Comparison of ENCODE assay signal across 23 mouse cellular contexts in genomic region chr3:135857134-135857533, GRCm38 (mm10). TPM values are rescaled to one million over a fixed set of nuclear protein-coding genes. Genes with fewer than 3 reads are reported as not detected.
DNase-seq lines count a peak whose midpoint lies in the region; ATAC-seq and TF ChIP-seq lines count a peak whose summit lies in the region.
"Had no signal": no experiment of that assay in that cellular context is flagged by ENCODE, and none has a peak within 500 bp of the region (broad histone marks: within the 10 kb centered on the region; RNA-seq: fewer than 3 reads in every experiment).

No protein-coding gene starts in this region.

- no peak for ATAC-seq in hindbrain, embryonic 11.5 days (ENCODE audit: low FRiP score)
- ATAC-seq in hindbrain, embryonic 13.5 days (ENCODE audit: low FRiP score), result no peak
- ATAC-seq in midbrain, embryonic 14.5 days (ENCODE audit: low FRiP score, low TSS enrichment), result no peak
- ATAC-seq in Patski, result peak; percentile 72
- ATAC-seq in embryonic facial prominence, embryonic 14.5 days (ENCODE audit: low read depth), result no peak
- ATAC-seq: intestine, postnatal 0 days had no signal

- no peak overlapping the region for H3K4me2 ChIP-seq in hindbrain, embryonic 11.5 days (replicated peaks; ENCODE audit: low read depth, low read length)
- H3K4me2 ChIP-seq in hindbrain, embryonic 13.5 days, result no peak overlapping the region
- no peak overlapping the region for H3K4me2 ChIP-seq in midbrain, embryonic 14.5 days (ENCODE audit: low read length)
- no peak overlapping the region for H3K4me2 ChIP-seq in embryonic facial prominence, embryonic 14.5 days (ENCODE audit: low read depth, low read length)
- H3K4me2 ChIP-seq: forebrain, embryonic 12.5 days; heart, embryonic 12.5 days had no signal

- peak; percentile 24 for DNase-seq in hindbrain, embryonic 11.5 days (ENCODE audit: low spot score)
- DNase-seq in midbrain, embryonic 10.5 days (ENCODE audit: low spot score), result no peak
- no peak for DNase-seq in midbrain, embryonic 14.5 days
- peak; percentile 60 for DNase-seq in Patski (ENCODE audit: low read depth, low spot score)
- DNase-seq in embryonic facial prominence, embryonic 14.5 days (ENCODE audit: low spot score), result peak; percentile 72
- DNase-seq in c-Kit-positive CD71-positive TER-119-positive erythroid progenitor cells, embryonic 14.5 days (ENCODE audit: low spot score), result no peak
- no peak for DNase-seq in heart, postnatal 25 days (ENCODE audit: low spot score)
- DNase-seq: cerebellum, adult 18-20 months; cerebellum, postnatal 14 days; gastrocnemius, postnatal 25 days; heart, adult 18-20 months; heart, postnatal 10 days; left cerebral cortex, postnatal 4 days; lung, postnatal 10 days; right cerebral cortex, adult 18-20 months; right cerebral cortex, postnatal 4 days; thymus, postnatal 4 days had no signal

- no peaks in the 10 kb centered on the region for H3K4me1 ChIP-seq in hindbrain, embryonic 11.5 days (replicated peaks; ENCODE audit: control insufficient read depth, insufficient read depth, low read length)
- no peaks in the 10 kb centered on the region for H3K4me1 ChIP-seq in hindbrain, embryonic 13.5 days (replicated peaks)
- H3K4me1 ChIP-seq in midbrain, embryonic 10.5 days, result peaks cover 37% of the 10 kb centered on the region
- H3K4me1 ChIP-seq in midbrain, embryonic 14.5 days (ENCODE audit: control insufficient read depth, insufficient read depth, low read length), result peaks cover 8% of the 10 kb centered on the region
- H3K4me1 ChIP-seq in embryonic facial prominence, embryonic 14.5 days (ENCODE audit: control insufficient read depth, insufficient read depth, low read length), result peaks cover 5% of the 10 kb centered on the region

- no peak for TF ChIP-seq CTCF in Patski (IDR thresholded peaks at IDR 0.05)

- H3K9ac ChIP-seq in hindbrain, embryonic 11.5 days (ENCODE audit: low read depth, low read length), result no peak overlapping the region
- no peak overlapping the region for H3K9ac ChIP-seq in hindbrain, embryonic 13.5 days
- no peak overlapping the region for H3K9ac ChIP-seq in midbrain, embryonic 14.5 days (replicated peaks; ENCODE audit: low read length)
- no peak overlapping the region for H3K9ac ChIP-seq in embryonic facial prominence, embryonic 14.5 days (ENCODE audit: low read depth, low read length)
- H3K9ac ChIP-seq: forebrain, embryonic 12.5 days; heart, embryonic 12.5 days had no signal

- H3K4me3 ChIP-seq in hindbrain, embryonic 11.5 days (ENCODE audit: low read depth, low read length), result no peak overlapping the region
- H3K4me3 ChIP-seq in hindbrain, embryonic 13.5 days, result no peak overlapping the region
- no peak overlapping the region for H3K4me3 ChIP-seq in midbrain, embryonic 10.5 days
- H3K4me3 ChIP-seq in midbrain, embryonic 14.5 days (replicated peaks; ENCODE audit: low read depth, low read length), result no peak overlapping the region
- no peak overlapping the region for H3K4me3 ChIP-seq in embryonic facial prominence, embryonic 14.5 days (ENCODE audit: low read depth, low read length)
- H3K4me3 ChIP-seq: erythroblast, embryonic 14.5 days; forebrain, embryonic 12.5 days; heart, embryonic 12.5 days; left cerebral cortex, adult 2 months had no signal

- intact Hi-C loops in heart, postnatal 25 days (cut with DNase I), result no loop called here

- POLR2A ChIA-PET in Patski (lab: Charles Lee), result no interaction called here

- WGBS in hindbrain, embryonic 11.5 days, result 59% methylated on average over 5 of the region's 5 CpGs
- WGBS in hindbrain, embryonic 13.5 days, result 46% methylated on average over 5 of the region's 5 CpGs
- 36% methylated on average over 5 of the region's 5 CpGs for WGBS in midbrain, embryonic 10.5 days
- WGBS in midbrain, embryonic 14.5 days, result 17% methylated on average over 5 of the region's 5 CpGs
- WGBS in embryonic facial prominence, embryonic 14.5 days, result 23% methylated on average over 5 of the region's 5 CpGs

- no peaks in the 10 kb centered on the region for H3K9me3 ChIP-seq in hindbrain, embryonic 11.5 days (ENCODE audit: control insufficient read depth, low read length)
- H3K9me3 ChIP-seq in hindbrain, embryonic 13.5 days, result no peaks in the 10 kb centered on the region
- no peaks in the 10 kb centered on the region for H3K9me3 ChIP-seq in midbrain, embryonic 10.5 days (replicated peaks)
- H3K9me3 ChIP-seq in midbrain, embryonic 14.5 days (ENCODE audit: control insufficient read depth, low read length), result no peaks in the 10 kb centered on the region
- no peaks in the 10 kb centered on the region for H3K9me3 ChIP-seq in embryonic facial prominence, embryonic 14.5 days (ENCODE audit: control insufficient read depth, low read length)
- H3K9me3 ChIP-seq: forebrain, embryonic 12.5 days; heart, embryonic 12.5 days had no signal

- H3K27me3 ChIP-seq in hindbrain, embryonic 11.5 days (ENCODE audit: control insufficient read depth, insufficient read depth, low read length), result no peaks in the 10 kb centered on the region
- no peaks in the 10 kb centered on the region for H3K27me3 ChIP-seq in hindbrain, embryonic 13.5 days
- H3K27me3 ChIP-seq in midbrain, embryonic 10.5 days (ENCODE audit: low read depth, poor library complexity, severe bottlenecking), result no peaks in the 10 kb centered on the region
- no peaks in the 10 kb centered on the region for H3K27me3 ChIP-seq in midbrain, embryonic 14.5 days (ENCODE audit: control insufficient read depth, insufficient read depth, low read length)
- H3K27me3 ChIP-seq in Patski, result no peaks in the 10 kb centered on the region
- H3K27me3 ChIP-seq in embryonic facial prominence, embryonic 14.5 days (replicated peaks; ENCODE audit: control insufficient read depth, insufficient read depth, low read length), result no peaks in the 10 kb centered on the region
- H3K27me3 ChIP-seq: forebrain, embryonic 12.5 days; heart, embryonic 12.5 days had no signal

- in situ Hi-C loops in Patski (cut with MboI; ENCODE audit: low pct_unique_long_range_greater_than_20kb), result no loop called here

- no peak overlapping the region for H3K27ac ChIP-seq in hindbrain, embryonic 11.5 days (ENCODE audit: low read depth, low read length)
- no peak overlapping the region for H3K27ac ChIP-seq in hindbrain, embryonic 13.5 days
- peak overlapping the region; percentile 68 for H3K27ac ChIP-seq in midbrain, embryonic 10.5 days (replicated peaks)
- H3K27ac ChIP-seq in midbrain, embryonic 14.5 days (replicated peaks; ENCODE audit: low read depth, low read length), result no peak overlapping the region
- no peak overlapping the region for H3K27ac ChIP-seq in embryonic facial prominence, embryonic 14.5 days (replicated peaks; ENCODE audit: low read depth, low read length)
- H3K27ac ChIP-seq: forebrain, embryonic 12.5 days; left cerebral cortex, adult 2 months had no signal

- H3K36me3 ChIP-seq in hindbrain, embryonic 11.5 days (ENCODE audit: control insufficient read depth, insufficient read depth, low read length), result no peaks in the 10 kb centered on the region
- no peaks in the 10 kb centered on the region for H3K36me3 ChIP-seq in hindbrain, embryonic 13.5 days
- H3K36me3 ChIP-seq in midbrain, embryonic 10.5 days, result 0 out of 2 replicates have a peak, but pooled peaks cover 3% of the 10 kb centered on the region
- no peaks in the 10 kb centered on the region for H3K36me3 ChIP-seq in midbrain, embryonic 14.5 days (ENCODE audit: control insufficient read depth, insufficient read depth, low read length)
- no peaks in the 10 kb centered on the region for H3K36me3 ChIP-seq in embryonic facial prominence, embryonic 14.5 days (ENCODE audit: control insufficient read depth, insufficient read depth, low read length)
- H3K36me3 ChIP-seq: forebrain, embryonic 12.5 days had no signal

- CTCF ChIA-PET in Patski (lab: Charles Lee), result interaction anchor here (1.2 to 1.4 kb wide), 2 partner anchors 10 to 13 kb away, joined by 3 to 4 read pairs; no protein-coding TSS in a partner anchor

RNA-seq across cellular contexts. Expression of gene Slc39a8, which starts 32.1 kb away (rescaled TPM):
- polyA plus RNA-seq in hindbrain, embryonic 11.5 days (2014; fragmentation: Nextera tagmentation; extraction: Ambion mirVana), result 23.0 and 23.3 TPM in 2 replicates
- polyA plus RNA-seq in hindbrain, embryonic 13.5 days (2015; fragmentation: Nextera tagmentation; extraction: Ambion mirVana), result 10.2 and 10.9 TPM in 2 replicates
- 20.9 and 22.7 TPM in 2 replicates for polyA plus RNA-seq in midbrain, embryonic 10.5 days (2016; fragmentation: Nextera tagmentation; extraction: Ambion mirVana)
- polyA plus RNA-seq in midbrain, embryonic 14.5 days (2014; fragmentation: Nextera tagmentation; extraction: Ambion mirVana), result 5.6 and 12.3 TPM in 2 replicates
- polyA plus RNA-seq in Patski (2021), result not detected
- polyA plus RNA-seq in embryonic facial prominence, embryonic 14.5 days (2014; fragmentation: Nextera tagmentation; extraction: Ambion mirVana), result 6.4 and 7.8 TPM in 2 replicates
- total RNA-seq in heart, postnatal 25 days (2021), result 1 to 10 TPM; 5.1 to 7.4 TPM

Comparison
In these comparisons a context has a peak if more than half of its experiments do, and no peak if none do; other contexts are left out.
1. DNase-seq: peak in hindbrain, embryonic 11.5 days (single experiment), Patski (single experiment) and embryonic facial prominence, embryonic 14.5 days (single experiment); none in midbrain, embryonic 10.5 days (single experiment), midbrain, embryonic 14.5 days (single experiment), c-Kit-positive CD71-positive TER-119-positive erythroid progenitor cells, embryonic 14.5 days (single experiment) and heart, postnatal 25 days (single experiment).